8 mouse cellular contexts compared by ENCODE assay signal in the genomic region with DNA sequence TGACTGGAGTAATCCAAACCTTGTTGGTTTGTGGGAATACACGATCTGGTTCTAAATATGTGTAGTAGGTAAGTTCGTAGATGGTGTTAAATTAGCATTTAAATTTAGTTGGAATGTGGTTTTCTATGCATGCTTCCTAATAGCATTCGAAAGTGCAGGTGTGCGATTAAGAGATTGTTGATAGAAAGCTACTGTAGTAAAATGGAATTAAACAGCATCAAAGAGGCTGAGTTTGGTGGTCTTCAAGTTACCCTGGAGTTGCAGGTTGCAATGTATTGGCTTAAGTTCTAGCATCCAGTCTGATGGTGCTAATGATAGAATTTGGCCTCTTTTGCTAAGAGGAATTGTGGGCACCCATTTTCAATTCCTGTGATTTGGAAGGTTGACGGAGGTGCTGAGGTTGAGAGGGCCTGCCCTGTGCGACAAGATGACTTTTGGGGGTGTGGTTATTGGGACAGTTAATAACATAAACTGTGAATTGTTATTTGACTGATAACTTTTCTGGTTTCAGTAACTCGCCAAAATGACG. TPM values are rescaled to one million over a fixed set of nuclear protein-coding genes. Genes with fewer than 3 reads are reported as not detected.
DNase-seq lines count a peak whose midpoint lies in the region; ATAC-seq and TF ChIP-seq lines count a peak whose summit lies in the region.

No protein-coding gene starts in this region.

- peak overlapping the region; percentile 100 for H3K27ac ChIP-seq in gastrocnemius, adult 2 months
- H3K27ac ChIP-seq in testis, adult 2 months (ENCODE audit: control insufficient read depth, insufficient read depth, low read depth, low read length), result peak overlapping the region; percentile 98
- H3K27ac ChIP-seq in liver, embryonic 11.5 days (ENCODE audit: low read depth, low read length), result peak overlapping the region; percentile 88
- H3K27ac ChIP-seq in stomach, postnatal 0 days (replicated peaks), result peak overlapping the region; percentile 88

- DNase-seq in gastrocnemius, adult 2 months, result no peak
- no peak for DNase-seq in gastrocnemius, postnatal 14 days
- DNase-seq in testis, postnatal 10 days (ENCODE audit: low spot score), result no peak
- DNase-seq in liver, embryonic 11.5 days (ENCODE audit: low spot score), result no peak
- DNase-seq in stomach, postnatal 0 days (ENCODE audit: low spot score), result no peak
- DNase-seq in thymus, postnatal 4 days, result no peak

- peak overlapping the region; percentile 88 for H3K4me2 ChIP-seq in liver, embryonic 11.5 days
- H3K4me2 ChIP-seq in stomach, postnatal 0 days (replicated peaks; ENCODE audit: low read depth), result peak overlapping the region; percentile 82

- TF ChIP-seq POLR2A in testis, adult 2 months (IDR thresholded peaks at IDR 0.05; ENCODE audit: control insufficient read depth, low read depth, low read length), result no peak

- H3K36me3 ChIP-seq in testis, adult 2 months (ENCODE audit: control insufficient read depth, insufficient read depth, low read length), result peaks cover 2% of the 10 kb centered on the region
- H3K36me3 ChIP-seq in liver, embryonic 11.5 days (ENCODE audit: control insufficient read depth, insufficient read depth, low read length), result peaks cover 39% of the 10 kb centered on the region
- H3K36me3 ChIP-seq in stomach, postnatal 0 days (ENCODE audit: control insufficient read depth, insufficient read depth, low read length), result peaks cover 17% of the 10 kb centered on the region

- no peak for ATAC-seq in liver, embryonic 11.5 days (replicated peaks; ENCODE audit: low FRiP score)
- ATAC-seq in stomach, postnatal 0 days (ENCODE audit: low FRiP score, low TSS enrichment), result no peak
- ATAC-seq in erythroid progenitor cell, adult 5-6 weeks (replicated peaks; ENCODE audit: low FRiP score, poor library complexity, severe bottlenecking), result no peak

- H3K9me3 ChIP-seq in liver, embryonic 11.5 days (ENCODE audit: control insufficient read depth, low read length), result no peaks in the 10 kb centered on the region
- no peaks in the 10 kb centered on the region for H3K9me3 ChIP-seq in stomach, postnatal 0 days (ENCODE audit: control insufficient read depth, low read length)

- intact Hi-C loops in gastrocnemius, adult 2 months (cut with DNase I), result loop anchor here (2.0 to 5.0 kb wide), 2 partner anchors 39 to 244 kb away; a partner anchor contains a TSS
- intact Hi-C loops in gastrocnemius, postnatal 14 days (cut with DNase I; ENCODE audit: low total_unique reads), result loop anchor here (5.0 kb wide), 1 partner anchor 36 kb away; a partner anchor contains a TSS

- peaks cover 2% of the 10 kb centered on the region for H3K4me1 ChIP-seq in testis, adult 2 months (ENCODE audit: control insufficient read depth, insufficient read depth, low read length)
- peaks cover 15% of the 10 kb centered on the region for H3K4me1 ChIP-seq in liver, embryonic 11.5 days (replicated peaks; ENCODE audit: control insufficient read depth, insufficient read depth, low read length)
- H3K4me1 ChIP-seq in stomach, postnatal 0 days (replicated peaks; ENCODE audit: control insufficient read depth, insufficient read depth), result no peaks in the 10 kb centered on the region; the same call in 1 of the 2 replicates

- H3K27me3 ChIP-seq in testis, adult 2 months (ENCODE audit: control insufficient read depth, insufficient read depth, low read length), result no peaks in the 10 kb centered on the region
- no peaks in the 10 kb centered on the region for H3K27me3 ChIP-seq in liver, embryonic 11.5 days (replicated peaks; ENCODE audit: control insufficient read depth, insufficient read depth, low read length)
- H3K27me3 ChIP-seq in stomach, postnatal 0 days (ENCODE audit: control insufficient read depth, insufficient read depth, low read length), result no peaks in the 10 kb centered on the region

- peak overlapping the region; percentile 79 for H3K4me3 ChIP-seq in gastrocnemius, adult 2 months
- H3K4me3 ChIP-seq in testis, adult 2 months (ENCODE audit: control insufficient read depth, low read depth, low read length), result peak overlapping the region; percentile 98
- H3K4me3 ChIP-seq in liver, embryonic 11.5 days (ENCODE audit: low read depth, low read length), result peak overlapping the region; percentile 90
- H3K4me3 ChIP-seq in stomach, postnatal 0 days (ENCODE audit: low read depth, low read length), result peak overlapping the region; percentile 87

- WGBS in liver, embryonic 11.5 days, result 9% methylated on average over 8 of the region's 8 CpGs
- 7% methylated on average over 8 of the region's 8 CpGs for WGBS in stomach, postnatal 0 days

- TF ChIP-seq CTCF in gastrocnemius, adult 2 months (IDR thresholded peaks at IDR 0.05), result no peak
- TF ChIP-seq CTCF in testis, adult 2 months (IDR thresholded peaks at IDR 0.05; ENCODE audit: control insufficient read depth, insufficient read depth, insufficient replicate concordance, low read depth, low read length), result no peak
- TF ChIP-seq CTCF in stomach, postnatal 0 days (IDR thresholded peaks at IDR 0.05; ENCODE audit: low read depth), result no peak

- peak overlapping the region; percentile 99 for H3K9ac ChIP-seq in liver, embryonic 11.5 days (ENCODE audit: low read depth, low read length)
- peak overlapping the region; percentile 91 for H3K9ac ChIP-seq in stomach, postnatal 0 days (ENCODE audit: low read length)

- no peak for TF ChIP-seq EP300 in stomach, postnatal 0 days (optimal IDR thresholded peaks at IDR 0.05)

RNA-seq across cellular contexts. Expression of a gene that starts 1.0 kb away (rescaled TPM):
- 100 to 1,000 TPM; 120 to 155 TPM for total RNA-seq in gastrocnemius, adult 2 months (2021)
- 100 to 1,000 TPM; 184 to 212 TPM for total RNA-seq in gastrocnemius, postnatal 14 days (2021)
- polyA plus RNA-seq in testis, adult 2 months (2012; rRNA removed), result 58.3 and 64.9 TPM in 2 replicates
- polyA plus RNA-seq in liver, embryonic 11.5 days (2014; fragmentation: Nextera tagmentation; extraction: Ambion mirVana), result 719 and 772 TPM in 2 replicates
- 515 and 522 TPM in 2 replicates for polyA plus RNA-seq in stomach, postnatal 0 days (2015; fragmentation: Nextera tagmentation; extraction: Ambion mirVana)
- 547 and 879 TPM in 2 replicates for total RNA-seq in erythroid progenitor cell, adult 5-6 weeks (2015; ENCODE audit: low replicate concordance)
- total RNA-seq in erythroid progenitor cell, adult 5-6 weeks (2017; ENCODE audit: low replicate concordance), result 529 and 618 TPM in 2 replicates

RNA-seq across cellular contexts. Expression of a gene that starts 11.1 kb away (rescaled TPM):
- 1 to 10 TPM; 1.7 to 2.0 TPM for total RNA-seq in gastrocnemius, adult 2 months (2021)
- 1 to 10 TPM; 3.0 to 3.4 TPM for total RNA-seq in gastrocnemius, postnatal 14 days (2021)
- 0.84 and 1.6 TPM in 2 replicates for polyA plus RNA-seq in testis, adult 2 months (2012; rRNA removed)
- 4.3 and 4.9 TPM in 2 replicates for polyA plus RNA-seq in liver, embryonic 11.5 days (2014; fragmentation: Nextera tagmentation; extraction: Ambion mirVana)
- 13.7 and 13.8 TPM in 2 replicates for polyA plus RNA-seq in stomach, postnatal 0 days (2015; fragmentation: Nextera tagmentation; extraction: Ambion mirVana)
- total RNA-seq in erythroid progenitor cell, adult 5-6 weeks (2015; ENCODE audit: low replicate concordance), result not detected in 2 replicates
- total RNA-seq in erythroid progenitor cell, adult 5-6 weeks (2017; ENCODE audit: low replicate concordance), result not detected in 2 replicates

RNA-seq across cellular contexts. Expression of a gene that starts 38.9 kb away (rescaled TPM):
- 10 to 100 TPM; 15.4 to 22.4 TPM for total RNA-seq in gastrocnemius, adult 2 months (2021)
- total RNA-seq in gastrocnemius, postnatal 14 days (2021), result 10 to 100 TPM; 13.8 to 15.7 TPM
- polyA plus RNA-seq in testis, adult 2 months (2012; rRNA removed), result 23.7 and 27.7 TPM in 2 replicates
- 11.1 and 12.8 TPM in 2 replicates for polyA plus RNA-seq in liver, embryonic 11.5 days (2014; fragmentation: Nextera tagmentation; extraction: Ambion mirVana)
- polyA plus RNA-seq in stomach, postnatal 0 days (2015; fragmentation: Nextera tagmentation; extraction: Ambion mirVana), result 10.4 and 10.5 TPM in 2 replicates
- total RNA-seq in erythroid progenitor cell, adult 5-6 weeks (2015; ENCODE audit: low replicate concordance), result 8.6 and 15.1 TPM in 2 replicates
- 9.2 and 10.3 TPM in 2 replicates for total RNA-seq in erythroid progenitor cell, adult 5-6 weeks (2017; ENCODE audit: low replicate concordance)
